Mouse (Mus musculus) erythroblast, adult 5-6 weeks (primary cell): ENCODE data around the gene Scel. TPM values are rescaled to one million over a fixed set of nuclear protein-coding genes. Genes with fewer than 3 reads are reported as not detected.
"Not testable (repeated sequence)": the region's sequence is repeated elsewhere in the genome, so short reads cannot be mapped to it uniquely, and the experiment has no call there.

ENCODE experiments used
- ATAC-seq: replicated peaks from 2 replicates; pipeline ENCODE4 v1.8.0; 2016; ENCODE audit warnings: moderate number of reproducible peaks, mild to moderate bottlenecking, moderate TSS enrichment, inconsistent platforms; ENCODE audit not compliant: poor library complexity, low FRiP score, severe bottlenecking
- total RNA-seq, 2 experiments: library from RNA; stranded (forward) in 1 of 2; stranded (reverse) in 1 of 2; fragments of 150-400 nt in 1 of 2; fragments of 200-764, 138-1000 nt in 1 of 2; gene quantifications; 2 replicates each; pipeline versions ENCODE4 v1.2.3 to v1.2.4; 2015 to 2017; ENCODE audit warnings: low replicate concordance in 2 of 2

Gene Scel
- total RNA-seq (2015; ENCODE audit: low replicate concordance): not detected in 2 replicates
- not detected in 2 replicates for total RNA-seq (2017; ENCODE audit: low replicate concordance)

DNA sequence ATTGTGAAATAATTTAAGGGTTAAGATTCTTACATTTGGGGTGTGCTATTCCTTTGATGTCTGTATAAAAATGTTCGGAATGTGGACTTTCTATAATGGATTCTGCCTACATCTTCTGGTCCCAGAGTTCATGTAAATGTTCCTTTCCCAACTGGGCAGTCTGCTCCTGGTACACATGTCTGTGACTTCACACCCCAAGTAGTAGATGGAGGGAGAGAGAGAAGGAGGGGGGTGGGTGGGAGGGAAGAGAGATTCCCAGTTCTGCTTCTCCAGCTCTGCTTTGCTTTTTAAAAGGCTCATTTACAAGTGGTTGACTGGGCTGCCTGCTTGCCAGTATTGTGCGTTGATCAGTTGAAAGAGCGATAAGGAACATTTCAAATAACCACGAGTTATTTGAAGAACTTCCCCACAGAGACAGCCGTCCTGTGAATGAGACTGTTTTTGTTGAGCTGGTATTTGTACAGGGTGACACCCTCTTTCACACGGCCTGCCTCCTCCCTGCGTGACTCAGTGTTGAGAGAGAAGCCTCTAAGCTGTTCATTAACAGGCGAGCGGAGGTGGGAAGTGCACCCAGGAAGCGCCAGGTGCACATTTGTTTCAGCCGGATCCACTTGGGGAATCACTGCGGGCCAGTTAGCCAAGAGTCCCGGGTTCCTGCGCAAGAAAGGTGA is at the start of gene Scel:
TSS of gene Scel (plus strand) at position 541 of the 671 bp plus-strand sequence.
- ATAC-seq: no peak

DNA sequence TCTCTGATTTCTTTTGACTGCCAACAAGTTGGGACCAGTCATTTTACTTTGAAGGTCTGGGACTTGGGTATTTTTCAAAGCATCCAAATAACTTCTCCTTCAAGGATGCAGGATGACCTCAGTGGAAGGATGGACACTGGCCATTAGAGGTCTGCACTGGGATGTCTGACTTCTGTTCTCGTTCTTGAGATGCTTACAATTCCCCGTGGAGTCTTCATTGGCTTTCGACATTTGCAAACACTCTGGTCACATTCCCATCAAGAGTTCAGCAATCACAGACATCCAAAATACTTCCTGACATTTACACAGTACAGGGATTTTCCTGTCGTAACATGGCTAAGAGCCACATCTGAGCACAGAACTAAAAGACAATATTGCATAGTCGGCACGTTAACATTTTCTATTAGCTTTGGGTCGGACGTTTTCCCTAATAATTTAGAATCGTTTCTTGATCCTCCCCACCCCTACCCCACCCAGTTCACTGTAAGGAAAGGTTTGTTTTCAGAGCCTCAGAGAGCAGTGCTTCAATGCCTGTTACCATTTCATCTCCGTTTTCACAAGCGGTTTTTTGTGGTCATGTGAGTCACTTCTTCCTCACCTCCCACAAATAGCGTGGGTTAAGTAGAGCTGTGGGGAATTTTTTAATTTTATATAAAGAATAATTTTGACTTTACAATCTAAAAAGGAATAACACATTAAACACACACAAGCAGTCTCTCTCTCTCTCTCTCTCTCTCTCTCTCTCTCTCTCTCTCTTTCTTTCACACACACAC is 44.3 kb upstream of the Scel start:
- no peak for ATAC-seq

DNA sequence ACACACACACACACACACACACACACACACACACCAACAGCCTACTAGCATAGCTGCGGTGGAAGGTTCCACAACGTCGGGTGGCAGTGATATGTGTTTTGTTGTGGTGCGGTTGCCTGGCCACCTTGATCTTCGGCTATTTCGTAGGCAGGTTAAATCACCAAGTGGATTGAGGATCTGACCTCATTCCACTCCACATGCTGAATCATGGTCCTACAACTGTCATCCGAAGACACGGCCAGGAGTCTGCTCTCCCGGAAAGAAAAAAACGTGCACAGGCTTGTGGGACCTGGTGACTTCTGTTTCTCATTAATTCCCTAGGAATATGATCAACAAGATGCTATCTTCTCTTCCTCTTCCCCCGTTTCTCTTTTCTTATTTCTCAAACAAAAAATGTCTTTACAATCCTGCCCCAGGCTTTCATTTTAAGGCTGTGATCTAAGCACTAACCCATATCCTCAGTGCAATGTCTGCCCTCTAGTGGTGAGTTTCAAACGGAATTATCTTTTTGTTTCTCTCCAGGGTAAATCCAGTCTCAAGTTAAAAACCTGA is 43.6 kb upstream of the Scel start:
- peak; percentile 72 for ATAC-seq

DNA sequence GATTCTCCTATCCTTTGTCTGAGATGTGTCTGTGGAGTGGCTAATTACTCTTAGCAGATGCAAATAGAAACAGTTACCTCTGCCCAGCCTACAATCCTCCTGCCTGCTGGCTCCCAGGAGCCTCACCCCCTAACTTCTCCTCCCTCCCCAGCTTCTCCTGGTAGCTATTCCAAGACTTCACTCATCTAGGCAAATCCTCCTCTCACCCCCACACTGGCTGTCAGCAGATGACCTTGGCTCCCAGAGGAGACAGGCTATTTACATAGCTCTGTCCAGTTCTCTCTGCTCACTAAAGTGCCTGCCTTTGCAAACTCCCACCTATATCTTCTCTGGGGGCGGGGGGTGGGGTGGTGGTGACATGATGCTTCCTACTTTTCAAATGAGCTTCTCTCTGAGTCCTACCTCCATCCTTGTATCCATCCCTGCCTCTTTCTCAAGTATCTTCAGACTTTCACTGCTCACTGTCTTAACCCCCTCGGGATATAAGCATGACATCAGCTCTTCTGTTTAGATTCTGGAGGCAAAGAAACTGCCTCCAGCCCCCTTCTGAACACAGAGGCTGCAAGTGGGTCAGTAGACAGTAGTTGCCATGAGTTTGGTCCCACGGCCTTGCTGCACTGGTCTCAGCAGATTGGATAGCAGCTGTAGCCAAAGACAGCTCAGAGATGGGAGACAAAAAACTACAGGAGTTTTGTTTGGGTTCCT is 41.9 kb upstream of the Scel start:
- no peak for ATAC-seq

DNA sequence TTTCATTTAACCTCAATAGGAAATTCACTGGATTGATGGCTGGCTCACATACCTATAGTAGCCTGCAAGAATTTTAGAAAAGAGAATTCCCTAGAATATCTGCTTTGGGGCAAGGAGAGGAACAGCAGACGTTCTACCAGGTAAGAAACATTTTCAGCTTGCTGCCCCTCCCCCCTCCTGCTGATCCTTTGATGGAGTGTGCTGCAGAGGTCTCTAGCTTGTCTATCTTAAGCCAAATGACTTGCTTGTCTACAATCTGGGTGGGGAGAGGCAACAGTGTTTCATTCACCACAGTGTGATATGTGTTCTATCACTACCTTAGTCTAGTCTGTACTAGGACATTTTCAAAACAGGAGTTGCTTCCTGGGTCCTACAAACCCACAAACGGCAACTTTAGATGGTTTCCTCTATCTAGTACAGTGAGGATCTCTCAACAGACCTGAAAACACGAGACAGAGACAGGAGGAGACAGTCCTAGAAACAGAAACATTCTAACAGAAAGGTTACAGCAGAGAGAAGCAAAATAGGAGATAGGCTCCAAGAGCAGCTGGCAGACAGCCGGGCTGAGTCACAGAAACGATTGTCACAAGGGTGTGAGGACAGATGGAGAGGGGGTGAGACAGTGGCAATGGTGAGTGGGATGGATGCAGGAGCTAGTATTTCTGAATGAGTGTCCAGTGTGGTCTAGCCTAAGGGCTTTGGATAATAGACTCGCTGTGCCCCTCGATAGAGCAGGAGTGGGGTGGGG is 41.2 kb upstream of the Scel start:
- ATAC-seq: no peak

DNA sequence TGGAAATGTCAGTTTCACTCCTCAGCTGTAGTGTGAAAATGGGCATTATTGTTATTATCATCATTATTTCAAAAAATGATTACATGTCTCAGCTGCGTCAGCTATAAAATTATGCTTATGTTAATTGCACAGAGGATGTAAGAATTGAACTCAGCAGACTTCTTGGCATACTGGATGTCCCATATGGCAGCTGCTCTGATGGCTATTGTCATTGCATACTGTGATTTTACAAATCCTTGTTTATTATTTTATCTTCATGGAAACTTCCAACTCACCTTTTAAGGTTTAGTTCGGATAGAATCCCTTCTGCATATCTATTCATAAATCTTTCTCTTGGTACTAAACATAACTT is 40.6 kb upstream of the Scel start:
- ATAC-seq: no peak

DNA sequence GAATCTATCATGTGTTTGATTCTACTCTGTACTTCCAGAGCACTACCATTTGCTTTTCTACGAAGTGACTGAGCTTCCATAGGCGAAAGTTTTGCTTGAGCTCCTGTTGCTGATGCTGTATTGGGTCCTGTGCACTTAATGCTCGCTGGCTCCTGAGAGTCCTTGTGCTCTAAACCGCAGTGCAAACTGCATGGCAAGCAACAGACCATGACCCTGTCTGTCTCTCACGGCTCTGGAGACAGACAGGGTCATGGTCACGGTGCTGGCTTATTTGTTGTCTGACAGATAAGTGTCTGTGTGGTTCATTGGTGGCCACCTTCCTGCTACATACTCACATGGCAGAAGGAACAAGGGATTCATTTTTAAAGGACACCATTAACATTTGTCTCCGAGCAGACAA is 37.8 kb upstream of the Scel start:
- ATAC-seq: no peak

DNA sequence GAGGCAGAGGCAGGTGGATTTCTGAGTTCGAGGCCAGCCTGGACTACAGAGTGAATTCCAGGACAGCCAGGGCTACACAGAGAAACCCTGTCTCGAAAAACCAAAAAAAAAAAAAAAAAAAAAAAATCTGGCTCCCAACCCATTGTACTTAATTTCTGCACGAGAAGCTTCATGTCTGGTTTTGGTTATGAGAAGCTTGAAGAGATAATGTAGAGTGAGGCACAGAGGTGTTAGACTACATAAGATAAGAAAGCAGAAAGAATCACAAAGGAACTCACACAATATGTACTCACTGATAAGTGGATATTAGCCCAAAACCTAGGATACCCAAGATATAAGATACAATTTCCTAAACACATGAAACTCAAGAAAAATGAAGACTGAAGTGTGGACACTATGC is 36.9 kb upstream of the Scel start:
- not testable (repeated sequence) for ATAC-seq

DNA sequence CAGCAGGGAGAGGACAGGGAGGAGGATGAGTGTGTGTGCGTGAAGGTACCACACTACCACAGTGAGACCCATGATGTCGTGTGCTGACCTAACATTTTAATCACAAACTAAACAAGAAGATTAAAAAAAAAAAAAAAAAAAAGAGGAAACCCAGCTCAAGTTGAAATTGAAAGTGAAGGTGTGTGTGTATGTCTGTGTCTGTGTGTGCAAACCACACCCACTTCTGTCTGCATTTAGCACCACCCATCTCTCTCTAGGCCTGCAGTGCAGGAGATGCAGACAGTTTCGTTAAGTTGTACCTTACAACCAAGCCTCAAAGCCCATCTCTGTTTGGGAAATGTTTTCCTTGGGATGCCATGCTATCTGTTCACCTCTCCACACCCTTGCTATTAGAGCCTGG is 35.9 kb upstream of the Scel start:
- ATAC-seq: no peak

DNA sequence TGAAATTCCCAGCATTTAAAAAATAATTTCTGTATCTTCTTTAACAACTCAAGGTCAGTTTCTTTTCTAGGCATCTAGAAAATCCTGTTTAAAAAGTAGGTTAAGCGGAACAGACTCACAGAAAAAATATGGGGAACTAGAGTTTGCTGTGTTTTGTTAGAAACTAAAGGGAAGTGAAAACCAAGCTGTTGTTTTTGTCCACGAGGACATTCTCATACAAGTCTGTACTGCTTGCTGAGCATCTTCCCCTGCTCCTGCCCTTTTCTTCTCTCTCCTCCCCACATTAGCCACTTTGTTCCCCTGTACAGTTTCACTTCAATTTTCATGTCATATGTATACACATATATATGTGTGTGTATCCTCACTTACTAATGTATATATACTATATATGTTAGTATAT is 35.2 kb upstream of the Scel start:
- ATAC-seq: no peak

DNA sequence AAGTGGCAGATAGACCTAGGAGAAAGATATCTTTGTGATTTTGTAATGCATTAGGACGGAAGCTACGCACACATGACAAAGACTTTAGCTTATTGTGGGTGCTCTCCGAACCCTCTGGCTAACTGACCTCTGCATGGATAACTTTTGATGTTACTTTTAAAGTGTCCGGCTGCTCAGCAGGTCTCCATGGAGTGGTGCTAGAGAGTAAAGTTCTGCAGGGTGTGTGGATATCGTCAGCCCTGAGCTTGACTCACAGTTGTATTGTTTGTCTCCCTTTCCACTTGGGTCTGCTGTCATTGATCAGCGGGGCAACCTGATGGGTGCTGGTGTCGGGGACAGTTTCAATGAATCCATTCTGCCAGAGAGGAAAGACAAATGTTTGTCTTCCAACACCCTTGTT is 33.7 kb upstream of the Scel start:
- ATAC-seq: no peak

DNA sequence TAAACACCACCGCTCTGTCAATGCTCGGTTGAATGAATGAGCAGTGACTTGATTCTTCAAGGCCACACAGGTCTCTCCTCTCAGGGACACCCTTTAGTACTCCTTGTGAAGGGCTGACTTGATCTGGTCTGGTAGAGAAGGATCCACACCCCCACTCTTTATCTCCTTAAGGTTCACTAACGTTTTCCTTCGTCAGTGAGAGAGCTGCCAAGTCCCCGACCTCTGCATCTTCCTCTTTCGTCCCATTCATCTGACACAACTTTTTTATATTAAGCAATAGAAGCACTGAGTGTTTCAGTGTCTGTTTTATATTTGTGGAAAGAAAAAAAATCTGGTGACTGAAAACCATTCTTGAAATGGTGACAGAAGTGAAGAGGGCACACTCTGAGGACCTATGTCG is 31.6 kb upstream of the Scel start:
- ATAC-seq: no peak

DNA sequence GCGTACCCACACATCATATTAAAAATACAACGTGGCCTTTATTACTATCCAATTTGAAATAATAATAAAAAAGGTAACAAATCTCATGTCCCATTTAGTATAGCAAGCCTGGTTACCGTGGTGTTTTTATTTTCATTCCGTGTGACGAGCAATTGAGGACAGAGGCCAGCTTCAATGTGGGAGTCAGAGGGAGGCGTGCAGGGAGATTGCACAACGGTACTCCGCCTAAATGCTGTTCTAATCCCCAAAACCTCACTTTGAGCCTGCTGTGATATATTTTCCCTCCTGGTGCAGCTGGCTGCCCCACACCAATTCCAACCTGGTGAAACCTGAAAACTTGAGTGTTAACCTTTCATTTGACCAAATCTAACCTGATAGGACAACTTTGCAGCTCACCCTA is 27.5 kb upstream of the Scel start:
- ATAC-seq: no peak

DNA sequence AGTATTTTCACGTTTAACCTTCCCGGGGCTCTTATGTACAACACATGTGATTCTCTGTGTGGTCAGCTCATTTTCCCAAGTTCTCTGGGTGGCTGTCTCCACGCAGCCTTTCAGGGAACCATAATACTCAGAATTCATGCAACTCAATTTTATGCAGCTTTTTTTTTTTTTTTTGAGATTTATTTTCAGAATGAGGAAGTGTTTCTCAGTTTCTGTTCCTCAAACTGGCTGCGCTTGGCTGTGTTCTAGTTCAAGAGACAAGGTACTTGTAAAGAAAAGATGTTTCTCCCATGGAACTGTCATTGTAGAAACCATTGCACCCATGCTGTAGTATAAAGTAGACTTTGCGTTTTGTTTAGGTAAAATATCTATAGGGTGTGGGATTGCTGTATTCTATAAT is 26.2 kb upstream of the Scel start:
- no peak for ATAC-seq

DNA sequence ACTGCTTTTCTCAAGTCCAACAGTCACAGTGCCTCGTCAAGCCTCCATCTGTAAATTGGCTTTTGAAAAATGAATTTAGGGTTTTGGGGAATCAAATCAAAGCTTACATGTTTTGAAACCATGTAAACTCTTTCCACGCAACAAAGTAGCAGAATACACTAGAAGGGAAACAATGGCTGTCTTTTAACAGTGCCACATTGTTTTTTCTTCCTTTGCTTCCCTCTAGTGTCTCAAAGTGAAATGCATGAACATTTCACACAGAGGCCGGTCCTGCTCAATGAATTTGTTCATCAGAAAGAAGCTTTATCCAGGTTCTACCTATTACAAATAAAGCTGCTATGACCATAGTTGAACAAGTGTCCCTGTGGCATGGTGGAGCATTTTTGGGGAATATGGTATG is 24.5 kb upstream of the Scel start:
- no peak for ATAC-seq

DNA sequence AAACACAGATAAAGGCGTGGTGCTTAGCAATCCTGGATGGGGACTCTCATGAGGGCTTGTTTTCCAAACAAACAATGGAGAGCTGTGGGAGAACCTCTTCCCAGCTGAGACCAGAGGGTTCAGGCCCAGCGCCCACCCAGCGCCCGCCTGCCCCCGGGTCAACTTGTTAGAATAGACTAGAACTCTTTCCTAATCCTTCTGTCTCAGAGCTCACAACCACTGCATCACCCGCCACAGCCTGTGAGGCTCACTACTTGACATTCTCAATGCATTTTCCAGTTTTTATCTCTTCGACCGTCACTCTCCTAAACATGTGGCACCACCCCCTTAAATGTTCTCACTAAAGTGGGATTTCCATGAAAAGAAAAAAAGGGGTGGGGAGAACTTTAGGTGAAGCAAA is 14.9 kb upstream of the Scel start:
- no peak for ATAC-seq

DNA sequence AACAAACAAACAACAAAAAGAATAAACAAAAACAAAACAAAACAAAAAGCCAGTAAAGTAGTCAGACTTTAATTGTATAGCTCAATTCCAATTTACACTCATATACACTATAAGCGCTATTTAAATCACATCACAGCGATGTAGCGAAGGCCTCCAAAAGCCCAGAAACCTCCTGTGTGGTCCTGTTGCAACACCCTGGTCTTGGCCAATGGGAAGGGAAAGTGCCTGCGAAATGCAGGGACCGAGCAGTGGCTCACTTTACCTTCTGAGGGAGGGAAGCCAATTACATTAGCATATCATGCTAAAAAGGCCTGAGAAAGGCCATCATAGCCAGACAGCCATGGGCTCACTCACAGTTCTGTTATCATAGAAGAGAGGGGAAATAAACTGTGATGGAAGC is 14.5 kb upstream of the Scel start:
- no peak for ATAC-seq

DNA sequence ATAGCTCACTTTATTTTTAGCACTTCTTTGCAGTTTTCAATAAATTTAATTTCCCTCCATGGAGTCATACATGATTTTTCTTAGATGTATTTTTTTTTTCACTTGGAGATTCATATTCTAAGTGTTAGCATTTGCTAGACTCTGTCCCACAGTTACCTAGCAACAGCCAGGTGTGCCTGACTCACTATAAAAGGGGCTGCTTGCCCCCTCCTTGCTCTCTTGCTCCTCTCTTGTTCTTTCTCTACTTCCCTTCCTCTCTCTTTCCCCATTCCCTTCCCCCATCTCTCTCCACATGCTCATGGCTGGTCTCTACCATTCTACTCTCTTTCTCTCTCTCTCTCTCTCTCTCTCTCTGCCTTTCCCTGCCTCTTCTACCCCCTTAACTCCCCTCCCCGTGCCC is 14.1 kb upstream of the Scel start:
- no peak for ATAC-seq

DNA sequence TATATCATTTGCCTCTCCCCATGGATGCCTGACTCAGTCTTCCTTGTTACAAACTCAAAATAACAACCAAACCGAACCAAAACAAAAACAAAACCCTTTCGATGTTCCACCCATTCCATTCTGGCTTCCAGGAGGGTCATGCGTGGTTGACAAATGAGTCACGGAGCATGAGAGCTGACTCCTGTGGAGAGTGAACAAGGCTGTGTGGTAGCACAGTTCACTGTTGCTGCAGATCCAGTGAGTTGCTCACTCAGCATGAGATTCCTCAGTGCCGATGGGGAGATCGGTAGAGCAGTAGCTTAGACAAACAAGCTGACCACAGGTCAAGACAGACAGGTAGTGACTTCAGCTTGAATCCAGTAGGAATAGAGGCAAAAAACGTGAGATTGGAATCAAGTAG is 12.8 kb upstream of the Scel start:
- ATAC-seq: no peak

DNA sequence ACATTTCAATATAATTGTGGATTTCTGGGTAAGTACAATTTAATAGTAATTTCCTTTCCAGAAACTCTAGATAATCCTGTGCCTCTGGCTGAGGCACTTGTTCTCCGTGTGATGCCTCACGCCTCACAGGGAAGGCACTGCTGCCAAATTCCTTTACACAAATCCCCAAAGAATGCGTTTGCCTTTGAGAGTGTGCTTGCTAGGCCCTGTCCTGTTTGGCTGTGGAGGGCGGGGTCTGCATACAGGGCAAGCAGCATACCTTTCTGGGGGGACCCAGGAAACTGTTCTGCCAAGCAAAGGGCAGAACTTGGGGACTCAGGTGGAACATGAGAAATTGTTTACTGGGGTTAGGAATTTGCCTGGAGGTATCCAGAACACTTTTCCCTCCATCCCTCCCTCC is 12.2 kb upstream of the Scel start:
- no peak for ATAC-seq
